Mouse (Mus musculus): ENCODE results near the gene Psenen. TPM values are rescaled to one million over a fixed set of nuclear protein-coding genes. Genes with fewer than 3 reads are reported as not detected.

Gene Psenen
- total RNA-seq, 1 experiment from 2014 or later = 166 TPM

DNA sequence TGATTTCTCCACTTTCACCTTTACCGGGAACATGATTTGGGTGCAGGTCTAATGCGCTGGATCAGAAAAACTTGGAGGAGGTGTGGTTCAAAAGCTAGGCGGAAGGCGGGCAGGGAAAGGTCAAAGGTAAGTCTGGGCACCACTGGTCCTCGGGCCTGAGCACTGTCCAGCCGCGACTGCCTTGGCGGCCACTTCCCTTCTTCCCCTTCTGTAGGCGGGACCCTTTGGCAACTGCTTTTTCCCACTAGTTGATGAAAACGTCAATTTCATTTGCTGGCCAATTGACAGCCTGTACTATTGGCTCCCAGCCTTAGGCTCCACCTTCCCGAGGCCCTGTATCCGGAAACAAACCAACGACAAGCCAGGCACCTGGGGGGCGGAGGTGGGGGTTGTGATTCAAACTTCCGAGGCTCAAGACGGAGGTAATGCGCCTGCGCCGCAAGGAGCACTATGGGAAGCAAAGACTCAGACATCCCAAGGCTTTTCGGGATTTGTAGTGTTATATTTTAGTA, 3.9 kb downstream of the Psenen start, which contains the start of gene Lin37:
Gene Lin37 (minus strand): TSS at position 396 of the 512 bp plus-strand sequence.
- peak; percentile 71 for ATAC-seq (ENCODE audit: extremely low read depth, insufficient number of reproducible peaks, low FRiP score, poor library complexity, severe bottlenecking)

DNA sequence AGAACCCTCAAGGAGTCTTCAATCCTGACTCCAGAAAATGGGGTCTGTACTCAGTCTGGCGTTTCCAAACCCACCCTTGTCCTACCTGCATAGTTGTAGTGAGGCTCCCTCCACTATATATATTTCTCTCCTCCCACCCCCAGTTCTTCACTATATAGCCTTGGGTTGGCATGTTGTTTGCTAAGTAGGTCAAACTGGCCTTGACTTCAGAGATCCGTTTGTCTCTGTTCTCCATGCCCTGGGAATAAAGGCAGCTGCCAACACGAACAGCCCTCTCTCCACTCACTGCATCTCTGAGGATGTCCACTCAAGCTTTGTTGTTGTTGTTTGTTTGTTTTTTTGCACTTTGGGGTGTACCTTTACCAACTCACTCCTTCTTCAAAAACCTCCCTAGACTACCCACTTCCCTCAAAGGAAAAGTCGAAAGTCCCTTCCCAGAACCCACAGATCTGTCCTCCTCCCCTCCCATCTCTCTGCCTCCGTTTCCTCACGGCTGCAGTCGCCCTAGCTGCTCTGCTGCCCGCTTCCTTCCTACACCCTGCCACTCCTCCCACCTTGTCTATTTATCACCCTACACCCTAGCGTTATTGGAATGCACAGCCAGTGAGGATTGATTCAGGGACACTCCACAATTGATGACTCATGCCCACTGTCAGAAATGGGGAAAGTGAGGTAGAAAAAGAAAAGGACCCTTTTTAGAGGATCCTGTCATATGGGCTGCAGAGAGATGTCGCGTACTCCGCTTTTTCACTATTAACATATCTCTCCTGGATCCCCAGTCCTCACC, 4.6 kb downstream of the Psenen start:
- ATAC-seq (ENCODE audit: extremely low read depth, insufficient number of reproducible peaks, low FRiP score, poor library complexity, severe bottlenecking) = no peak

DNA sequence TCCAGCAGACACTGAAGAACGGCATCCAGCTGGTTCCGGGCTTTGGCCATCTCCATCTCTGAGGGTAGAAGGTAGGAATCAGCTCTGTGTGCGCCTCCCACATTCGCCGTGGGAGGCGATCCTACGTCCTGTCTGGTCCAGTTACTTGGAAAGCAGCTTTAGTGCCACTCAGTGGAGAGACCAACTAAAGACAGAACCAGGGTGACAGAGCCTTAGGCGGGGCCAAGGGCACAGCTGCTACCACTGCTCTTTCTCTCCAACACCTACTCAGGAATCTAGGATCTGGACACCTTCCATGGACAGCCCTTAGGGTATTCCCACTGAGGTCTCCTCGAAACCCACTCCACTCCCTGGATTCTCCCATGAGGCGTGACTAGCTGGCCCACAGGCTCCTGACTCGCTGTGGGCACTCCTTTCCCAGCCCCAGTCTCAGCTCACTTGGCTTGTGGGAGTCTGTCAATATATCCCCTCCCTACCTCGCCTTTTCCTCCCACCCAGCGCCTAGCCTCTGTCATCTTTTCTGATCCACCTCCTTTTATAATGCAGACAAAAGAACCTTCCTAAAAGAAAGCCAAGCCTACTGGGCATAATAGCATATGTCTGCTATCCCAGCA, 5.4 kb downstream of the Psenen start:
- no peak for ATAC-seq (ENCODE audit: extremely low read depth, insufficient number of reproducible peaks, low FRiP score, poor library complexity, severe bottlenecking)

DNA sequence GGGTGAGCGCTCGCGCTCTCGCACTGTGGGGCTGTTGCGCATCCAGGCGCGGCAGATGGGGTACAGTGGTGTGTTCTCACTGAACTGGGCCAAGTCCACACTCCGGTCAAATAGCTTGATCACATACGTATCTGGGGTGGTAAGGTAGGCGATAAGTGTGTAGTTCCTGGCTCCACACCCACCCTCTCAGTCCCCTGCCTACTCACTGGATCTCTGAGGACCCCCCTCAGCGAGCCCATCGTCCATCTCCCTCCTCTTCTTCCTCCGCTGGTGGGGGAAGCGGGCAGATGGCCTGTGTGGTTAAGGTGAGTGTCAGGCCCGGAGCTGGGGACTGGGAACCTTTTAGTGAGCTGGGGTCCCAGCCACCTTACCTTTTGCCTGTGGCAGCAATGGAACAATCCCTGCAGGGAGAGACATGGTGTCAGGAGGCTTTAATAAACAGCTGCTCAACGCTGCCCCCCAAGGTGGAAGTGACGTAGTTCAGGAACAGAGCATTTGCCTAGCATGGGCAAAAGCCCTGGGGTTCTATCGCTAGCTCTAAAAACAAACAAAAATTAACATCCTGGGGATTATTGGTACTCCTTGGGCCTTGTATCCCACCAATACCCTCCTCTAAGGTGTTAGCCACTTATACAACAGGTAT, 6.4 kb downstream of the Psenen start:
- no peak for ATAC-seq (ENCODE audit: extremely low read depth, insufficient number of reproducible peaks, low FRiP score, poor library complexity, severe bottlenecking)

DNA sequence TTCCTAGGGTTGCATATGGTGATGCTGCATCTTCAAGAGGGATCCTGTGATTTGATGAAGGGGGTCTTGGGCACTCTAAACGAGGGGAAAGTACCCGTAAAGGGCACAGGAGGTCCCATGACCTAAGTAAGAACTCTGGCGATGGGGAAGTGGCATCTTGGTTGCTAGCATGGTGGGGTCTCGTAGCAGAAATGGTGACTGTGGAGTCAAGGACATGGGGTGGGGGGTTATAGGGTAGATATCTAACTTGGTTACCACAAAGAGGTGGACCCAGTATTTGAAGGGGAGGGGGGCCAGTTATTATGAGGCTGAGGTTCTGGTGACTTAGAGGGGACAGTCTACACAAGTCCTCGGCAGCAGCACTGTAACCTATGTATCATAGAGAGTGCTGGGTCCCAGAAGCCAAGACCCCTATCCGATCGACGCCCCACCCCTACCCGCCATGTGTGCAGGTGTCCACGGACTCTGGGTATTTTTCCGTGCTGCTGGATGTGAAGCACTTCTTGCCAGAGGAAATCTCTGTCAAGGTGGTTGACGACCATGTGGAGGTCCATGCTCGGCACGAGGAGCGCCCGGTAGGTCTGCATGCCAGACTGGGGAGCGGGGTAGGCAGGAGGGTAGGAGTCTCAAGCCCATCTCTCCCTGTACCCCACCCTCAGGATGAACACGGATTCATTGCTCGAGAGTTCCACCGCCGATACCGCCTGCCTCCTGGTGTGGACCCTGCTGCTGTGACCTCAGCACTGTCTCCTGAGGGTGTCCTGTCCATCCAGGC, 9.4 kb downstream of the Psenen start:
- ATAC-seq (ENCODE audit: extremely low read depth, insufficient number of reproducible peaks, low FRiP score, poor library complexity, severe bottlenecking) = no peak

DNA sequence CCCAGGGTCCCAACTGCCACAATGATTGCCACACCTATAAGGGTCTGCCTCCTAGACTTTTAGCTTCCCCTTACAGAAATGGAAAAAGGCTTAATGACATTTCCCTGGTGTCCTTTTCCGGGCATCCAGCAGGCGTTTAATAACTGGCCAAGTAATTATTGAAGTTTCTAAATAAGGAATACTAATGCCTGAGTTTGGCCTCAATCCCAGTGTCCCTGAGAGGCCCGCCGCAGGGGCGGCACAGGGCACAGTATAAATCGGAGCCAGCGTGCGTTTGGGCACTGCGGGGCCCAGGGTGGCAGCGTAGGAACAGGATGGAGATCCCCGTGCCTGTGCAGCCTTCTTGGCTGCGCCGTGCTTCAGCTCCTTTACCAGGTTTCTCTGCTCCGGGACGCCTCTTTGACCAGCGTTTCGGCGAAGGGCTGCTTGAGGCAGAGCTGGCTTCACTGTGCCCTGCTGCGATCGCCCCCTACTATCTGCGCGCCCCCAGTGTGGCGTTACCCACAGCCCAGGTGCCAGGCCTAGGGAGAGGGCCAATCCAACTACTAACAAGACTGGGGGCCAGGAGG, 10.3 kb downstream of the Psenen start:
- ATAC-seq (ENCODE audit: extremely low read depth, insufficient number of reproducible peaks, low FRiP score, poor library complexity, severe bottlenecking) = no peak

DNA sequence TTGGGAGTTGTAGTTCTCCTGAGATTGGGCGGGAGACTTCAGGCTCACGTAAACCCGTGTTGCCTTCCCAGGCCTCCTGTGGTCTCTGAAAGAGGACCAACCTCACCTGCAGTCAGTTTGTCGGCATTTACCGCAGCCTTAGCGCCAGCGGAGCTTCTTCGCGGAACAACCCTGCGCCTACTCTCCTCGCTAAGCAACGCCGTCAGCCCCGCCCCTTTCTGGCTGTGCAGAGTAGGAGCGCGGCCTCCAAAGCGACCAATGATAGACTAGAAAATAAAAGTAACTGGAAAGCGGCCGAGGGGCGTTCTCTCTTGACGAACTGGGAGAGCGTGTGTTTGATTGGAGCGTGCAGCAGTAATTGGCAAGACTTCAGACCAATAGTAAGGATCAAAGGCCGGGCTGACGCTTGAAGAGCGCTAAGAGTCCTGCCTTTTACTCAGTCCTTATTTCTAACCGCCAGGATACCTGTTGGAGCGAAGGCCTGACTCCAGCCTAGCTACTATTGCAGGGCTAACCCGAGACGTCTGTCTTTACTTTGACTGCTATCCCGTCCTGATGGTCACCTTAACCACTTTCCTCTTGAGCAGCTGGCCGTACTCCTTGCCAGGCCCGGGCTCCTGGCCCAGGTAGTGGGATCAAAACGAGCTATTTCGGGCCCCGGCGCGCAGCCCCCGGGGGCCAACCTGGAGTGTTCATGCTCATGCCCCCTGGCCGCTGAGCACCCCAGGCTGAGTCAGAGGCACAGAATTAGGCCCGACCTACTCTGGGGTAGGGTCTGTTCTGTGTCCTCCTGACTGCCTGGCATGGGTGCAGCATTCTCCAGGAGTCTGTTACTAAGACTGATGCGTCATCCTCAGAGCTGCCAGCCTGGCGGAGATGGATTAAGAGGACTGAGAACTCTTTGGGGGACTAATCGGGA, 11.1 kb downstream of the Psenen start, which contains the start of the genes Hspb6 and Proser3:
Gene Hspb6 (plus strand): TSS at position 77 of the 919 bp plus-strand sequence.
Gene Proser3 (minus strand): TSS at position 198 of the 919 bp plus-strand sequence.
- ATAC-seq (ENCODE audit: extremely low read depth, insufficient number of reproducible peaks, low FRiP score, poor library complexity, severe bottlenecking) = peak; percentile 95

DNA sequence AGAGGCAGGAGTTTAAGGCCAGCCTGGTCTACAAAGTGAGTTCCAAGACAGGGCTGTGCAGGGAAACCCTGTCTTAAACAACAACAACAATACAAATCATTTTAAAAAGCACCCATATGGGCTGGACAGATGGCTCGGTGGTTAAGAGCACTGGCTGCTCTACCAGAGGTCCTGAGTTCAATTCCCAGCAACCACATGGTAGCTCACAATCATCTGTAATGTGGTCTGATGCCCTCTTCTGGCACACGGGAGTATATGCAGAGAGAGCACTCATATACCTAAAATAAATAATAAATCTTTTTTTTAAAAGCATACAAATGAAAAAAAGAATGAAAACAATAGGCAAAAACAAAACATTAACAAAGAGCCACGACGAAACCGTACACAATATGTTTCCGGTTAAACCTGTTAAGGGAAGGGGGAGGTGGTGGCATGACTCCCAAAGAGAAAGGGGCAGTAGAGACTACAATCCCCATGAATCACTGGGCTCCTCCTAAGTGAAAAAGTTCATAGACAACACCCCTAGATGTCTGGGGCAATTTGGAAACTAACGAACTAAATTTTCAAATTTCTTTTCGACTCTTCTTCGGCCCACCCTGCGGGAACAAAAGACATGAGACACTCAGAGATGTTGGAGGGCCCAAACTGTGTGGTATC, 11.9 kb downstream of the Psenen start:
- peak; percentile 46 for ATAC-seq (ENCODE audit: extremely low read depth, insufficient number of reproducible peaks, low FRiP score, poor library complexity, severe bottlenecking)

DNA sequence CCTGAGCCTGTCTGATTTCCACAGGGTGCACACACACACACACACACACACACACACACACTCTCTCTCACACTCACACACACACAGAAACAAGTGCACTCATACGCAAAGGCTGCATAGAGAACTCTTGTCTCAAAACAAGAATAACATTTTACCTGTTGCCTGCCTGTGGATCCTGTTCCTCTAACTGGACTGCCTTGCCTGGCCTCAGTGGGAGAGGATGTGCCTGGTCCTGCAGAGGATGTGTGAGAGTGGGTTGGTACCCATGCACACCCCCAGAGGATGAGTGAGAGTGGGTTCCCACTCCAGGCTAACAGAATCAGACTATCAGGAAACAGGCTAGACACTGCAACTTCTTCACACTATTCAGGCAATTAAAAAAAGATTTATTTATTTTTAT, 12.8 kb downstream of the Psenen start:
- ATAC-seq (ENCODE audit: extremely low read depth, insufficient number of reproducible peaks, low FRiP score, poor library complexity, severe bottlenecking) = no peak

DNA sequence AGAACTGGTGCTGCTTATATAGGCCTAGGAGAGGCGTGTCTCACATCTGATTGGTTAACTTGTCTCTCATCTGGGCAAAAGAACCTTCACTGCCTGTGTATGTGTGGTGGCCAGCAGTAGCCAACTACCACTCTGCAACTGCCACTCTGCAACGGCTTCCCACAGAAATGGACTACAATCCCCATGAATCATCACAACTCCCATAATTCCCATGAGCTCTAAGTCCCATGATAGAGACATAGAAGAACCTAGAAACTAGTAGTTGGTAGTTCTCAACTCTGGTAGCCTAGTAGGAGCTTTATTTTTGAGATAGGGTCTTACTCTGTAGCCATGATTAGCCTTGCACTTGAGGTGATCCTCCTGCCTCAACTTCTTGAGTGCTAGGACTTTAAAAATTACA, 13.5 kb downstream of the Psenen start:
- no peak for ATAC-seq (ENCODE audit: extremely low read depth, insufficient number of reproducible peaks, low FRiP score, poor library complexity, severe bottlenecking)

DNA sequence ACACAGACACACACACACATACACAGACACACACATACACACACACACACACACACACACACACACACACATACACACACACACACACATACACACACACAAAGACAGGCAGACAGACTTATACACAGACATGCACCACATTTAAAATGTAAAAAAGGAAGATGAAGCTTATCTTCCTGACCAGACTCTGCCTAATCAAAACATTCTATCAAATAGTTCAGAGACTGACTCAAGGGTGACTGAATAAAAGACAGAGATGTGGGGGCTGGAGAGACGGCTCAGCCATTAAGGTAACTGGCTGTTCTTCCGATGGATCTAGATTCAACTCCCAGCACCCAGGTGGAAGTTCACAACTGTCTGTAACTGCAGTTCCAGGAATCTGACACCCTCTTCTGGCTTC, 19.1 kb downstream of the Psenen start:
- no peak for ATAC-seq (ENCODE audit: extremely low read depth, insufficient number of reproducible peaks, low FRiP score, poor library complexity, severe bottlenecking)

DNA sequence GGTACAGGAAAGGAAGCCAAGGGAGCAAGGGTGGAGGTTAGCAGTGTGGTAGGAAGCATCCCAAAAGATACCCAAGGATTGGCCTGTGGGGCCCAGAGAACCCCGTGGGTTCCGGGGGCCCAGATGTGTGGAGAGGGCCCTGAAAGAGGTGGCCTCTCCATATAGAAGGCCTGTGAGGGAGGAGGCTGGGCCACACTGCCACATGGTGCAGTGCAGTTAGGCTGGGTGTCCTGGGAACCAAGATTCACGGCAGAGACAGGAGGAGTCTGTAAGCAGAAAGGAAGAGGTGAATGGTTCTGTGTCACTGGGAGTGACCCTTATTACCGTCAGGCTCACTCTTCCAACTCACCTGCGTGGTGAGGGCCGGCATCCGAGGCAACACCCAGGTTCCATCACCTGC, 22.9 kb downstream of the Psenen start:
- ATAC-seq (ENCODE audit: extremely low read depth, insufficient number of reproducible peaks, low FRiP score, poor library complexity, severe bottlenecking) = no peak

DNA sequence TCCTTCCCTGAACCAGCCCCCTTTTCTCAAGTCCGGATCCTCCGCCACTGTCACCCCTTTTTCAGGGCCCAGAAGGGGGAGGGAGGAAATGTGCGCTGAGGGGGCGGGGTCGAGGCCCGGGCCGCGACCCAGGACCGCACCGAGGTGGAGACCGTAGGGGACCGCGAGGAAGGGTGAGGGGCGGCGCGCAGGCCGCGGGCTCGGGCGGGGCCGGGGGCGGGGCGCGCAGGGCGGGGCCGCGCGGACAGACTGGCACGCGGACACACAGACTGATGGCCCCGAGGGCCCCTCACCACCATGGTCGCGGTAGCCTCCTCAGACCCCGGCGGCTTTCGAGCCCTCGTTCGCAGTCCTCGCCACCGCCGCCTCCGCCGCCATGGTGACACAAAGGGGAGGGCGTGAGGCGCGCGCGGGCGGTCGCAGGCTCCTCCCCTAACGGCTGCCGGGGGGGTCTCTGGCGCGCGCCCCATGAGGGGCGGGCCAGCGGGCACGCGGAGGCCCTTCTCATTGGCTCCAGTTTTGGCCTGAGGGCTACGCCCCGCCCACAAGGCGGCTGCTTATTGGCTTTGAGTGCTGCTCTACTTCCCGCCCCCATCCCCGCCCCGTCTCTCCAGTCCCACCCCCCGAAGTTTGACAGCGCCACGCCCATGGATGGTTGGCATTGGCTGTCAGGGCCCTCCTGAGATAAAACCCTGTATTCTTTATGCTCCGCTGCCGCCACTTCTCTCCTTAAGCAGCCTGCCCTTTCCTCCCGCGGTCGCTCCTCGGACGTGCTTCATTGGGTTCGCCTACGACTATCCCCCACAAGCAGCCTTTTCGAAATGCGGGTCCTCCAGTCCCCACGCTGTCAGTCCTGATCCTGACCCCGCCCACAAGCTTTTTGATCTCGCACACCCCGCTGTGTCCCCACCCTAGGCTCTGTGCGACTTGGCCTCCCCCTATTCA, 28.5 kb downstream of the Psenen start, which contains the start of gene Arhgap33:
Gene Arhgap33 (minus strand): TSS at position 428 of the 945 bp plus-strand sequence.
- ATAC-seq (ENCODE audit: extremely low read depth, insufficient number of reproducible peaks, low FRiP score, poor library complexity, severe bottlenecking) = peak; percentile 87

DNA sequence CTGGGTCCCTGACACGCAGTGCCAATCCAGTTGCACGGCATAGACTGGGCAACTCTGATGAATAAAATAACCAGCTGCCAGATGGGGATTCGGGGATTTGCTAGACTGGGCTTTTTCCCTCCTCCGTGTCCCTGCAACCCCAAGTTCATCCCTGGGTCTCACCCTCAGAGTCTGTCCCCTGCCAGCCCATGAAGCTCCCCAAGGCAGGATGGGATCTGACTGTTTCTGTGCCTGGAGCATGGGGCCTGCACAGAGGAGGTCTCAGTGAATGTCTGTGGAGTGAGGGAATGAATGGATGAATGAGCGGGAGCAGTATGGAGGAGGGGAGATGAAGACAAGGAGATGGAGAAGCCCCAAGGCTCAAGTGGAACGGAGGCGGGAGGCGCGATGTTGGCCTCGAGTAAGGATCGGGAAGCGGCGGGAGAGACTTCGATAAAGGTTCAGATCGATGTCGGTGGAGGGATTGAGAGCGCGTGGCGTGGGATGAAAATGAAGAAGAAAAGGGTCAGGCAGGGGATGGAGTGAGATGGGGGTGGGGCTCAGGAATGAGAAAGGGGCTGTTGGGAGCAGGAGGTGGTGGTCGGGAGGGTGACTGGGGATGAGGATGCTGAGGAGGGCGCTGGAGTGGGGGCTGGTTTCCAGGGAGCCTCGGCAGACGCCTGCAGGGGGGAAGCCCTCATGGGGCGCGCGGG, 29.3 kb downstream of the Psenen start:
- no peak for ATAC-seq (ENCODE audit: extremely low read depth, insufficient number of reproducible peaks, low FRiP score, poor library complexity, severe bottlenecking)

DNA sequence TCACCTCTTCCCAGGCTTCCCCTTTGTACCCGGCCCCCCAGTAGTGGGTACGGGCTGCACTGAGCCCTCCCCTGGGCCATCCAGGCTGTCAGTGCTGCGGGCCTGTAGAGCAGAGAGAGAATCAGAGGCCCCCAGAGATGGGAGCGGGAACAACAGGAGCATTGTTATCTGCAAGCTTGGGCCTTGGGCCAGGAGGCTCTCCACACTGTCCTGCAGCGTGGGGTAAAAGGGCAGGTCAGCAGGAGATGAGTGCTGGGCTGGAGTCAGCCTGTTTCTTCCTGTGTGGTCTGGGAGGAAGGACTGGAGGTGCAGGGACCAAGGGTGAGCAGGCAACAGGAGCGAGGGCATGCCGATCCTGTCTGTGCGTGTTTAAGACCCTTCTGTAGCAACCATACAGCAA, 30.5 kb downstream of the Psenen start:
- ATAC-seq (ENCODE audit: extremely low read depth, insufficient number of reproducible peaks, low FRiP score, poor library complexity, severe bottlenecking) = no peak
